Mouse (Mus musculus): ENCODE results near the gene Ttll7. TPM values are rescaled to one million over a fixed set of nuclear protein-coding genes. Genes with fewer than 3 reads are reported as not detected.

The Ttll7 gene
- polyA plus RNA-seq, 1 experiment = 0.55 TPM

DNA sequence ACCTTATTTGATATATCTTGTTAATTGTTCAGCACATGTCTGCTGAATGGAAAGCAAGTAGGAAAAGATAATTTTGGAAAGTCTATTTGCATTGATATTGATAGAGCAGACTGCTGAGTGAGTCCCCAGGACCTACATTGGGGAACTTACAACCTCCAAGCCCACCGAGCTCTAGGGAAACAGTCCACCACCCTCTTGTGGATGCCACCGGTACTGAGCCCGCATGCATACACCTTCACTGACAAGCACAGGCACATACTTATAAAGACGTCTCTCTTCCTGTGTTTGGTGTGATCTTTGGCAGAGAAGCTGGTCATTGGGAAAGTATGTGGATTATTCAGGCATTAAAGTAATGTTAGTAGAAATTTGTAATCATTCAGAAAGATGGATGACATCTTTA, 14.4 kb downstream of the Ttll7 start:
- Histone ChIP-seq H3K27ac (ENCODE audit: insufficient read depth, low read depth, low read length) (no peak overlapping the region), H3K27me3 (ENCODE audit: control insufficient read depth, insufficient read depth, low read length) (no peaks in the 10 kb centered on the region), H3K36me3 (ENCODE audit: control insufficient read depth, insufficient read depth, low read length) (no peaks in the 10 kb centered on the region), H3K4me3 (ENCODE audit: low read depth, low read length) (no peak overlapping the region), H3K4me1 (ENCODE audit: control insufficient read depth, insufficient read depth, insufficient read length, low read length) (no peaks in the 10 kb centered on the region)
- no peak for TF ChIP-seq POLR2A (IDR thresholded peaks at IDR 0.05; ENCODE audit: low read depth, low read length)
- peak; percentile 24; the same call in 1 of the 2 replicates for TF ChIP-seq CTCF (IDR thresholded peaks at IDR 0.05; ENCODE audit: extremely low read depth, insufficient read length, insufficient replicate concordance, low read depth, low read length)
- WGBS = 44% methylated on average over 4 of the region's 4 CpGs

DNA sequence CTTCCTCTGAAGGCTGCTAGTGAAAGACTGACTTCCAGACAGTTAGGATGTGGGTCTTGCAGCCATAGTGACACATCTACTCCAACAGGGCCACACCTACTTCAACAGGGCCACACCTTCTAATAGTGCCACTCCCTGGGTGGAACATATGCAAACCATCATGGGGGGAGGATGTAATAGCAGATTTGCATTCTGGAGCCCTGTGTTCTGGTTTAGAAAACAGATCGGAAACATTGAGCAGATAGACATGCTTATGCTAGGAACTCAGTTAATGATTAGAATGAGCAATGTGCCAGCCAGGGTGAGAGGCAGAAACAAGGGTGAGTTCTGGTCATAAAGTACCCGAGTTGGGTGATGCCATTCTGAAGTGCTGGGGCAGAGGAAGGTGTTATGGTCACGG, 19.8 kb downstream of the Ttll7 start:
- WGBS = 74% methylated on average over 3 of the region's 3 CpGs
- Histone ChIP-seq H3K27ac (ENCODE audit: insufficient read depth, low read depth, low read length) (no peak overlapping the region), H3K27me3 (ENCODE audit: control insufficient read depth, insufficient read depth, low read length) (no peaks in the 10 kb centered on the region), H3K4me3 (ENCODE audit: low read depth, low read length) (no peak overlapping the region), H3K4me1 (ENCODE audit: control insufficient read depth, insufficient read depth, insufficient read length, low read length) (peaks cover 3% of the 10 kb centered on the region; the same call in 1 of the 2 replicates), H3K36me3 (ENCODE audit: control insufficient read depth, insufficient read depth, low read length) (no peaks in the 10 kb centered on the region)
- no peak for TF ChIP-seq POLR2A (IDR thresholded peaks at IDR 0.05; ENCODE audit: low read depth, low read length)
- no peak for TF ChIP-seq CTCF (IDR thresholded peaks at IDR 0.05; ENCODE audit: extremely low read depth, insufficient read length, insufficient replicate concordance, low read depth, low read length)

GRCm38 (mm10) chr3:146875929-146876328, 23.8 kb downstream of the Ttll7 start:
- no peak for TF ChIP-seq CTCF (IDR thresholded peaks at IDR 0.05; ENCODE audit: extremely low read depth, insufficient read length, insufficient replicate concordance, low read depth, low read length)
- TF ChIP-seq POLR2A (IDR thresholded peaks at IDR 0.05; ENCODE audit: low read depth, low read length) = no peak
- H3K4me3 ChIP-seq (ENCODE audit: low read depth, low read length) = no peak overlapping the region
- H3K36me3 ChIP-seq (ENCODE audit: control insufficient read depth, insufficient read depth, low read length) = no peaks in the 10 kb centered on the region
- peaks cover 3% of the 10 kb centered on the region; the same call in 1 of the 2 replicates for H3K4me1 ChIP-seq (ENCODE audit: control insufficient read depth, insufficient read depth, insufficient read length, low read length)
- no peak overlapping the region for H3K27ac ChIP-seq (ENCODE audit: insufficient read depth, low read depth, low read length)
- 28% methylated on average over 2 of the region's 2 CpGs for WGBS
- H3K27me3 ChIP-seq (ENCODE audit: control insufficient read depth, insufficient read depth, low read length) = no peaks in the 10 kb centered on the region

- no peaks in the 10 kb centered on the region for H3K27me3 ChIP-seq (ENCODE audit: control insufficient read depth, insufficient read depth, low read length)
- no peak overlapping the region for H3K4me3 ChIP-seq (ENCODE audit: low read depth, low read length)
- H3K36me3 ChIP-seq (ENCODE audit: control insufficient read depth, insufficient read depth, low read length) = no peaks in the 10 kb centered on the region
- H3K4me1 ChIP-seq (ENCODE audit: control insufficient read depth, insufficient read depth, insufficient read length, low read length) = no peaks in the 10 kb centered on the region
- TF ChIP-seq CTCF (IDR thresholded peaks at IDR 0.05; ENCODE audit: extremely low read depth, insufficient read length, insufficient replicate concordance, low read depth, low read length) (no peak), POLR2A (IDR thresholded peaks at IDR 0.05; ENCODE audit: low read depth, low read length) (no peak)
- no peak overlapping the region for H3K27ac ChIP-seq (ENCODE audit: insufficient read depth, low read depth, low read length)
- WGBS = 90% methylated on average over 13 of the region's 13 CpGs
These were observed 41.8 kb downstream of the Ttll7 start for GRCm38 (mm10) chr3:146893931-146894330.

DNA sequence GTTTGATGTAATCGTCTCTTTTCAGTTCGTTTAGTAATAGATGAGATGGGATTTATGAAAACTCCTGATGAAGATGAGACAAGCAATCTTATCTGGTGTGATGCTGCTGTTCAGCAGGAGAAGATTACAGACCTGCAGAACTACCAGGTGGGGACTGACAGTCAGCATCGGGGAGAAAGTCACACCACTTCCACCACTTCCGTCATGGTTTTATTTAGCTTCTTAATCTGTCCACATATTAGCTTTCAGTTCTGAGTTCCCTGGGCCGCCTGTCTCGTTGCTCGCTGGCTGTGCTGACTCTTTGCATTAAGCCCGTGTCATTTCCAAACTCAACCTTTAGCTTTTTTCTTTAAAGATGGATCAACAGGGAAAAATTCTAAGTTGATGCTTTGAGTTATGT, 44.4 kb downstream of the Ttll7 start:
- Histone ChIP-seq H3K27ac (ENCODE audit: insufficient read depth, low read depth, low read length) (no peak overlapping the region), H3K4me1 (ENCODE audit: control insufficient read depth, insufficient read depth, insufficient read length, low read length) (no peaks in the 10 kb centered on the region), H3K36me3 (ENCODE audit: control insufficient read depth, insufficient read depth, low read length) (no peaks in the 10 kb centered on the region), H3K4me3 (ENCODE audit: low read depth, low read length) (no peak overlapping the region), H3K27me3 (ENCODE audit: control insufficient read depth, insufficient read depth, low read length) (no peaks in the 10 kb centered on the region)
- WGBS = 83% methylated on average over 8 of the region's 8 CpGs
- TF ChIP-seq POLR2A (IDR thresholded peaks at IDR 0.05; ENCODE audit: low read depth, low read length) (no peak), CTCF (IDR thresholded peaks at IDR 0.05; ENCODE audit: extremely low read depth, insufficient read length, insufficient replicate concordance, low read depth, low read length) (no peak)

- 83% methylated on average over 3 of the region's 3 CpGs for WGBS
- TF ChIP-seq CTCF (IDR thresholded peaks at IDR 0.05; ENCODE audit: extremely low read depth, insufficient read length, insufficient replicate concordance, low read depth, low read length) = 0 out of 2 replicates have a peak, but pooled peaks have one; percentile 6
- no peak for TF ChIP-seq POLR2A (IDR thresholded peaks at IDR 0.05; ENCODE audit: low read depth, low read length)
- no peaks in the 10 kb centered on the region for H3K4me1 ChIP-seq (ENCODE audit: control insufficient read depth, insufficient read depth, insufficient read length, low read length)
- no peaks in the 10 kb centered on the region for H3K27me3 ChIP-seq (ENCODE audit: control insufficient read depth, insufficient read depth, low read length)
- H3K4me3 ChIP-seq (ENCODE audit: low read depth, low read length) = no peak overlapping the region
- H3K27ac ChIP-seq (ENCODE audit: insufficient read depth, low read depth, low read length) = no peak overlapping the region
- H3K36me3 ChIP-seq (ENCODE audit: control insufficient read depth, insufficient read depth, low read length) = no peaks in the 10 kb centered on the region
These were observed 47.9 kb downstream of the Ttll7 start for GRCm38 (mm10) chr3:146900094-146900493.

- Histone ChIP-seq H3K4me3 (ENCODE audit: low read depth, low read length) (no peak overlapping the region), H3K27me3 (ENCODE audit: control insufficient read depth, insufficient read depth, low read length) (no peaks in the 10 kb centered on the region), H3K27ac (ENCODE audit: insufficient read depth, low read depth, low read length) (no peak overlapping the region), H3K36me3 (ENCODE audit: control insufficient read depth, insufficient read depth, low read length) (no peaks in the 10 kb centered on the region), H3K4me1 (ENCODE audit: control insufficient read depth, insufficient read depth, insufficient read length, low read length) (no peaks in the 10 kb centered on the region)
- WGBS = 62% methylated on average over 4 of the region's 4 CpGs
- TF ChIP-seq CTCF (IDR thresholded peaks at IDR 0.05; ENCODE audit: extremely low read depth, insufficient read length, insufficient replicate concordance, low read depth, low read length) = no peak
- no peak for TF ChIP-seq POLR2A (IDR thresholded peaks at IDR 0.05; ENCODE audit: low read depth, low read length)
These were observed 49.6 kb downstream of the Ttll7 start for GRCm38 (mm10) chr3:146901729-146902128.

All from small intestine, adult 2 months (tissue).